Mouse (Mus musculus): ENCODE measurements at regions not wholly inside any gene's neighbourhood (a gene's known extent, or its start where the extent isn't known, plus 50 kb on each side); places are given as distances from the start of the nearest gene placed in this dataset.

- H3K4me3 ChIP-seq (ENCODE audit: low read depth, low read length): no peak overlapping the region
- no peaks in the 10 kb centered on the region for H3K9me3 ChIP-seq (ENCODE audit: control insufficient read depth)
- H3K4me1 ChIP-seq (replicated peaks; ENCODE audit: control insufficient read depth, insufficient read depth, low read length): no peaks in the 10 kb centered on the region
- no peaks in the 10 kb centered on the region for H3K36me3 ChIP-seq (ENCODE audit: control insufficient read depth, insufficient read depth)
- no peak overlapping the region for H3K9ac ChIP-seq (ENCODE audit: low read depth, low read length)
- no peak overlapping the region for H3K4me2 ChIP-seq (replicated peaks; ENCODE audit: low read depth)
- H3K27ac ChIP-seq (ENCODE audit: low read depth, low read length): no peak overlapping the region
- H3K27me3 ChIP-seq (replicated peaks; ENCODE audit: control insufficient read depth, insufficient read depth, low read length): no peaks in the 10 kb centered on the region
- ATAC-seq: no peak
- TF ChIP-seq CTCF (IDR thresholded peaks at IDR 0.05; ENCODE audit: low read depth): no peak
- WGBS: 58% methylated on average over 3 of the region's 3 CpGs
Measured at GRCm38 (mm10) chr5:39856616-39857156, 101.4 kb upstream of the Hs3st1 start.

DNA sequence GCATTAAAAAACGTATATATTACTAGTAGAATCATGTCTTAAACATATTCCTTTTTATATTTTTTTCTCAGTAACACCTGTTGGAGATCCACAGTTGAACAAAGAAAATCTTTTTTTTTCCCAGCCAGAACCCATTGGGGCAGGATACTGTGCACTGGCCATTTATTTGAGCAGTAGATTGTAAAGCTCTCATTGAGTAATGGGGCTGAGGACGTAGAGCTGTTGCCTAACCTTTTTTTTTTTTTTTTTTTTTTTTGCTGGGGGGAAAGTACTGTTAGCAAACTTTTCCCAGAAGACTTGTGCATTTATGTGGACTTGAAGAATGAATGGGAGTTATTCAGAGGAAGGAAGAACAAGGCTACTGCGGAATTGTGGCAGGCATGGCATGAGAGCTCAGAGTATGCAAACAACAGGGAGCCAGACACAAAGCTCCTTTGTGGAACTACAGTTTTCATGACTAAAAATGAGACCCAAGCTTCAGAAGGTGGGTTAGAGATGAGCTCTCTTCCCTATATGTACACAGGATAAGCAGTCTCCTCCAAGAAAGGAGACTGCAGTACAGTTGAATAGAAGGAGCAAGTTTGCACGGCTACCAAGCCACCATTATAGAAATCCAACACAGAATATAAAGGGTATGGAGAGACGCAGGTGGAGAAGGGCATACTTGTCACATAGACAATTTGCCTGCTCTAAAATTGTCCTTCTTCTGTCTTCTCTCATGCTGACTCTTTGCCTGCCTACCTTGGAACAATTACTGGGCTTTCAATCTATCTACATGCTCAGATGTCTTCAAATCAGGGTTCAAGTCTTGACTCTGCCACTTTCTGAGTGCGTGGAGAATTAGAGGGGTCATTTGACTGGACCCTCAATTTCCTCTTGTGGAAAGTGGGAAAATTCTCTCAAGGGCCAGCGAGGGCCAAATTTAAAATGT lies 100.7 kb upstream of the Hs3st1 start:
- Histone ChIP-seq H3K4me1 (replicated peaks; ENCODE audit: control insufficient read depth, insufficient read depth, low read length) (no peaks in the 10 kb centered on the region), H3K4me3 (ENCODE audit: low read depth, low read length) (no peak overlapping the region), H3K4me2 (replicated peaks; ENCODE audit: low read depth) (no peak overlapping the region), H3K36me3 (ENCODE audit: control insufficient read depth, insufficient read depth) (no peaks in the 10 kb centered on the region), H3K27me3 (replicated peaks; ENCODE audit: control insufficient read depth, insufficient read depth, low read length) (no peaks in the 10 kb centered on the region), H3K9me3 (ENCODE audit: control insufficient read depth) (no peaks in the 10 kb centered on the region), H3K27ac (ENCODE audit: low read depth, low read length) (no peak overlapping the region), H3K9ac (ENCODE audit: low read depth, low read length) (no peak overlapping the region)
- no peak for ATAC-seq
- TF ChIP-seq CTCF (IDR thresholded peaks at IDR 0.05; ENCODE audit: low read depth): no peak
- WGBS: 79% methylated on average over 7 of the region's 7 CpGs

GRCm38 (mm10) chr5:39847187-39847586 lies 91.9 kb upstream of the Hs3st1 start:
- Histone ChIP-seq H3K9me3 (ENCODE audit: control insufficient read depth) (no peaks in the 10 kb centered on the region), H3K4me2 (replicated peaks; ENCODE audit: low read depth) (no peak overlapping the region), H3K4me3 (ENCODE audit: low read depth, low read length) (no peak overlapping the region), H3K27me3 (replicated peaks; ENCODE audit: control insufficient read depth, insufficient read depth, low read length) (no peaks in the 10 kb centered on the region), H3K9ac (ENCODE audit: low read depth, low read length) (no peak overlapping the region), H3K4me1 (replicated peaks; ENCODE audit: control insufficient read depth, insufficient read depth, low read length) (no peaks in the 10 kb centered on the region), H3K27ac (ENCODE audit: low read depth, low read length) (no peak overlapping the region), H3K36me3 (ENCODE audit: control insufficient read depth, insufficient read depth) (no peaks in the 10 kb centered on the region)
- no peak for TF ChIP-seq CTCF (IDR thresholded peaks at IDR 0.05; ENCODE audit: low read depth)
- no peak for ATAC-seq
- 58% methylated on average over 1 of the region's 1 CpGs for WGBS

GRCm38 (mm10) chr5:39841186-39841585 lies 85.9 kb upstream of the Hs3st1 start:
- ATAC-seq: no peak
- no peaks in the 10 kb centered on the region for H3K27me3 ChIP-seq (replicated peaks; ENCODE audit: control insufficient read depth, insufficient read depth, low read length)
- H3K36me3 ChIP-seq (ENCODE audit: control insufficient read depth, insufficient read depth): no peaks in the 10 kb centered on the region
- no peak overlapping the region for H3K27ac ChIP-seq (ENCODE audit: low read depth, low read length)
- H3K4me1 ChIP-seq (replicated peaks; ENCODE audit: control insufficient read depth, insufficient read depth, low read length): no peaks in the 10 kb centered on the region
- no peak for TF ChIP-seq CTCF (IDR thresholded peaks at IDR 0.05; ENCODE audit: low read depth)
- WGBS: 74% methylated on average over 3 of the region's 3 CpGs
- no peak overlapping the region for H3K9ac ChIP-seq (ENCODE audit: low read depth, low read length)
- no peak overlapping the region for H3K4me3 ChIP-seq (ENCODE audit: low read depth, low read length)
- H3K9me3 ChIP-seq (ENCODE audit: control insufficient read depth): no peaks in the 10 kb centered on the region
- H3K4me2 ChIP-seq (replicated peaks; ENCODE audit: low read depth): no peak overlapping the region

GRCm38 (mm10) chr5:39840576-39840975 lies 85.3 kb upstream of the Hs3st1 start:
- Histone ChIP-seq H3K9me3 (ENCODE audit: control insufficient read depth) (no peaks in the 10 kb centered on the region), H3K4me2 (replicated peaks; ENCODE audit: low read depth) (no peak overlapping the region), H3K4me3 (ENCODE audit: low read depth, low read length) (no peak overlapping the region), H3K27ac (ENCODE audit: low read depth, low read length) (no peak overlapping the region), H3K27me3 (replicated peaks; ENCODE audit: control insufficient read depth, insufficient read depth, low read length) (no peaks in the 10 kb centered on the region), H3K36me3 (ENCODE audit: control insufficient read depth, insufficient read depth) (no peaks in the 10 kb centered on the region), H3K9ac (ENCODE audit: low read depth, low read length) (no peak overlapping the region), H3K4me1 (replicated peaks; ENCODE audit: control insufficient read depth, insufficient read depth, low read length) (no peaks in the 10 kb centered on the region)
- ATAC-seq: no peak
- TF ChIP-seq CTCF (IDR thresholded peaks at IDR 0.05; ENCODE audit: low read depth): no peak
- WGBS: 87% methylated on average over 4 of the region's 4 CpGs

- Histone ChIP-seq H3K27me3 (replicated peaks; ENCODE audit: control insufficient read depth, insufficient read depth, low read length) (no peaks in the 10 kb centered on the region), H3K9ac (ENCODE audit: low read depth, low read length) (no peak overlapping the region), H3K4me1 (replicated peaks; ENCODE audit: control insufficient read depth, insufficient read depth, low read length) (no peaks in the 10 kb centered on the region), H3K27ac (ENCODE audit: low read depth, low read length) (no peak overlapping the region), H3K4me2 (replicated peaks; ENCODE audit: low read depth) (no peak overlapping the region), H3K4me3 (ENCODE audit: low read depth, low read length) (no peak overlapping the region), H3K9me3 (ENCODE audit: control insufficient read depth) (no peaks in the 10 kb centered on the region), H3K36me3 (ENCODE audit: control insufficient read depth, insufficient read depth) (no peaks in the 10 kb centered on the region)
- no peak for TF ChIP-seq CTCF (IDR thresholded peaks at IDR 0.05; ENCODE audit: low read depth)
- 80% methylated on average over 4 of the region's 4 CpGs for WGBS
- no peak for ATAC-seq
Measured at GRCm38 (mm10) chr5:39832565-39832964, 77.3 kb upstream of the Hs3st1 start.

Data from intestine, postnatal 0 days (tissue).